Mouse (Mus musculus) ovary, postnatal 36 days (tissue): ENCODE results near the gene Aff3.
A peak's percentile ranks its signal among the peaks of the same experiment; 100 is the strongest.

ENCODE experiments used
- DNase-seq: peaks from one replicate; pipeline ENCODE4 v3.0.0; 2022; ENCODE audit warnings: low spot score, mixed read lengths

Aff3 gene

GRCm38 (mm10) chr1:38318614-38319013 is 346.1 kb downstream of the Aff3 start:
- DNase-seq, result no peak

GRCm38 (mm10) chr1:38315992-38316391 is 348.8 kb downstream of the Aff3 start:
- DNase-seq, result no peak

GRCm38 (mm10) chr1:38310496-38310895 is 354.3 kb downstream of the Aff3 start:
- no peak for DNase-seq

GRCm38 (mm10) chr1:38310076-38310475 is 354.7 kb downstream of the Aff3 start:
- no peak for DNase-seq

GRCm38 (mm10) chr1:38309341-38309740 is 355.4 kb downstream of the Aff3 start:
- DNase-seq, result no peak

GRCm38 (mm10) chr1:38308705-38308996 is 356.1 kb downstream of the Aff3 start:
- no peak for DNase-seq

GRCm38 (mm10) chr1:38307821-38308704 is 356.7 kb downstream of the Aff3 start:
- peak; percentile 50 for DNase-seq

- no peak for DNase-seq
Measured at GRCm38 (mm10) chr1:38307234-38307633, 357.5 kb downstream of the Aff3 start.

GRCm38 (mm10) chr1:38306146-38306545 is 358.6 kb downstream of the Aff3 start:
- no peak for DNase-seq

GRCm38 (mm10) chr1:38304376-38304775 is 360.4 kb downstream of the Aff3 start:
- no peak for DNase-seq

GRCm38 (mm10) chr1:38298291-38298690 is 366.5 kb downstream of the Aff3 start:
- DNase-seq, result no peak

- DNase-seq, result no peak
Measured at GRCm38 (mm10) chr1:38294906-38295305, 369.8 kb downstream of the Aff3 start.

GRCm38 (mm10) chr1:38294336-38294695 is 370.4 kb downstream of the Aff3 start:
- no peak for DNase-seq

GRCm38 (mm10) chr1:38293671-38294335 is 371.0 kb downstream of the Aff3 start:
- DNase-seq, result no peak

GRCm38 (mm10) chr1:38292851-38293250 is 371.9 kb downstream of the Aff3 start:
- no peak for DNase-seq

GRCm38 (mm10) chr1:38291915-38292314 is 372.8 kb downstream of the Aff3 start:
- no peak for DNase-seq

GRCm38 (mm10) chr1:38291497-38291896 is 373.3 kb downstream of the Aff3 start:
- DNase-seq, result no peak

GRCm38 (mm10) chr1:38290881-38291280 is 373.9 kb downstream of the Aff3 start:
- DNase-seq, result no peak

GRCm38 (mm10) chr1:38289891-38290290 is 374.9 kb downstream of the Aff3 start:
- DNase-seq, result no peak

- DNase-seq, result no peak
Measured at GRCm38 (mm10) chr1:38288716-38289115, 376.0 kb downstream of the Aff3 start.

GRCm38 (mm10) chr1:38286551-38286950 is 378.2 kb downstream of the Aff3 start:
- DNase-seq, result no peak

GRCm38 (mm10) chr1:38280549-38280948 is 384.2 kb downstream of the Aff3 start:
- no peak for DNase-seq

GRCm38 (mm10) chr1:38271312-38271711 is 393.4 kb downstream of the Aff3 start:
- no peak for DNase-seq
